Mouse (Mus musculus): ENCODE results near the gene Myrip.

DNA sequence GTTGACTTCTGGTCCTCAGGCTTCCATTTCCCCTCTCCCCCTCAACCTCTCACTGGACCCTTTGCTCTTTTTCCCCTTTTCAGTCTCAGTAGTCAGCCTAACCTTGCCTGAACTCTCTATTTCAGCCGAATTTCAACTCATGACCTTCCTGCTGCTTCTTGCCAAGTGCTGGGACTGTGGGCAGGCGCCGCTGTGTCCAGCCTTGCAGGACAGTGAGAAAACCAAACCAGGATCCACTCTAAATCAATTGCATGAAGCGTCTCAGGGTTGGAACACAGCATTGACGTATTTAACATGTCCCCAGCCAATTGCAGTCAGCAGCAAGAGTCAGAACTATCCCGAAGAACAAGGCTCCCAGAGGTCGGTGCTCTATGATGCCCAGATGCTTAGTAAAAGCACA is 26.1 kb upstream of the Myrip start:
- TF ChIP-seq CTCF (IDR thresholded peaks at IDR 0.05; ENCODE audit: borderline replicate concordance, extremely low read depth, insufficient read depth, insufficient read length) (no peak), POLR2A (IDR thresholded peaks at IDR 0.05; ENCODE audit: borderline replicate concordance, extremely low read depth, insufficient read depth, insufficient read length, poor library complexity, severe bottlenecking) (no peak)

Measured in brain, embryonic 14.5 days (tissue).